Mouse (Mus musculus): ENCODE results near the gene Dnmt1. TPM values are rescaled to one million over a fixed set of nuclear protein-coding genes. Genes with fewer than 3 reads are reported as not detected.
A peak's percentile ranks its signal among the peaks of the same experiment; 100 is the strongest.

Dnmt1 gene
- polyA plus RNA-seq, 1 experiment from 2014 or later: 78.4 TPM

- no peaks in the 10 kb centered on the region for H3K36me3 ChIP-seq
- H3K4me3 ChIP-seq (replicated peaks): no peak overlapping the region
- no peaks in the 10 kb centered on the region for H3K27me3 ChIP-seq
- H3K4me2 ChIP-seq (replicated peaks): no peak overlapping the region
- WGBS: 39% methylated on average over 5 of the region's 5 CpGs
- H3K9me3 ChIP-seq (replicated peaks): no peaks in the 10 kb centered on the region
- no peak overlapping the region for H3K9ac ChIP-seq
- ATAC-seq (ENCODE audit: insufficient number of reproducible peaks, low FRiP score, low TSS enrichment, low read depth): no peak
- peaks cover 24% of the 10 kb centered on the region for H3K4me1 ChIP-seq
- no peak overlapping the region for H3K27ac ChIP-seq (replicated peaks)
Observed at GRCm38 (mm10) chr9:20993165-20993898, 33.6 kb upstream of the Dnmt1 start.

DNA sequence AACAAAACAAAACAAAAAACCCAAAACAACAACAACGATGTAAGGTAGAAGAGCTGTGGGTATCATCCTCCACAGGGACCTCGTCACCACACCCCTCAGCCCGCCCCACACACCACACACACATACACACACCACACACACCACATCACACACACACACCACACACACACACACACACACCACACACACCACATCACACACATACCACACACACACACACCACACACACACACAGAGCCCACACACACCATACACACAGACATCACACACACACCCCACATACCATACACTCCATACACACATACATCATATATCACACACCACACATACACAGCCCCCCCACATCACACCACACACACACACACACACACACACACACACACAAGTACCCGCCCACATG is 31.9 kb upstream of the Dnmt1 start:
- no peak overlapping the region for H3K4me2 ChIP-seq (replicated peaks)
- 90% methylated on average over 4 of the region's 4 CpGs for WGBS
- no peaks in the 10 kb centered on the region for H3K36me3 ChIP-seq
- ATAC-seq (ENCODE audit: insufficient number of reproducible peaks, low FRiP score, low TSS enrichment, low read depth): no peak
- no peaks in the 10 kb centered on the region for H3K27me3 ChIP-seq
- no peaks in the 10 kb centered on the region for H3K9me3 ChIP-seq (replicated peaks)
- H3K9ac ChIP-seq: no peak overlapping the region
- H3K4me3 ChIP-seq (replicated peaks): no peak overlapping the region
- peaks cover 38% of the 10 kb centered on the region for H3K4me1 ChIP-seq
- H3K27ac ChIP-seq (replicated peaks): no peak overlapping the region

- Histone ChIP-seq H3K9ac (no peak overlapping the region), H3K9me3 (replicated peaks) (no peaks in the 10 kb centered on the region), H3K4me2 (replicated peaks) (peak overlapping the region; percentile 38), H3K36me3 (no peaks in the 10 kb centered on the region), H3K4me1 (peaks cover 41% of the 10 kb centered on the region), H3K27ac (replicated peaks) (peak overlapping the region; percentile 67), H3K4me3 (replicated peaks) (0 out of 2 replicates have a peak overlapping the region, but pooled peaks have one; percentile 12), H3K27me3 (no peaks in the 10 kb centered on the region)
- 5% methylated on average over 10 of the region's 10 CpGs for WGBS
- ATAC-seq (ENCODE audit: insufficient number of reproducible peaks, low FRiP score, low TSS enrichment, low read depth): peak; percentile 56; the same call in 1 of the 2 replicates
Observed at GRCm38 (mm10) chr9:20990861-20991260, 31.2 kb upstream of the Dnmt1 start.

GRCm38 (mm10) chr9:20987953-20988352 is 28.3 kb upstream of the Dnmt1 start:
- Histone ChIP-seq H3K4me1 (peaks cover 42% of the 10 kb centered on the region), H3K4me2 (replicated peaks) (no peak overlapping the region), H3K9ac (no peak overlapping the region), H3K27me3 (no peaks in the 10 kb centered on the region), H3K27ac (replicated peaks) (peak overlapping the region; percentile 87), H3K4me3 (replicated peaks) (no peak overlapping the region), H3K9me3 (replicated peaks) (no peaks in the 10 kb centered on the region), H3K36me3 (no peaks in the 10 kb centered on the region)
- no peak for ATAC-seq (ENCODE audit: insufficient number of reproducible peaks, low FRiP score, low TSS enrichment, low read depth)
- WGBS: 22% methylated on average over 7 of the region's 7 CpGs

GRCm38 (mm10) chr9:20986952-20987686 is 27.4 kb upstream of the Dnmt1 start:
- H3K4me2 ChIP-seq (replicated peaks): 0 out of 2 replicates have a peak overlapping the region, but pooled peaks have one; percentile 8
- no peak overlapping the region for H3K4me3 ChIP-seq (replicated peaks)
- peak; percentile 84 for ATAC-seq (ENCODE audit: insufficient number of reproducible peaks, low FRiP score, low TSS enrichment, low read depth)
- 37% methylated on average over 15 of the region's 15 CpGs for WGBS
- H3K27me3 ChIP-seq: no peaks in the 10 kb centered on the region
- peak overlapping the region; percentile 87 for H3K27ac ChIP-seq (replicated peaks)
- peaks cover 49% of the 10 kb centered on the region for H3K4me1 ChIP-seq
- no peaks in the 10 kb centered on the region for H3K9me3 ChIP-seq (replicated peaks)
- H3K9ac ChIP-seq: no peak overlapping the region
- no peaks in the 10 kb centered on the region for H3K36me3 ChIP-seq

DNA sequence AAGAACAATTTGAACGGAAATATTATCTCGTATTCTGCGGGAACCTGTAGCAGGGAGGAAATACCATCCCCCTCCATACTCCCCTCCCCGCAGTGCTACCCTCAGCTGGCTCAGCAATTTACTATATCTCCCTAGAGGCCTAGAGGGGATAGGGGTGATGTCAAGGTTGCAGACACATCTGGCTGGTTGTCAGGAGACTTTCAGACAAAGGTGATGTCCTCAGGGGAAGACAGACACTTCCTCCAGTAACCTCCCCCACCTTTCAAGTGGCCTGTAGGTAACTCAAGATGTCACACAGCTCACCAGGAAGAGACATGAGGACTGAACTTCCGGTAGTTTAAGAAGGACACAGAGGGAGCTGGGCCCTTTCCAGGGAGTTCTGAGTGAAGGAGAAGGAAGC is 23.5 kb upstream of the Dnmt1 start:
- no peaks in the 10 kb centered on the region for H3K9me3 ChIP-seq (replicated peaks)
- no peak overlapping the region for H3K4me2 ChIP-seq (replicated peaks)
- H3K27me3 ChIP-seq: no peaks in the 10 kb centered on the region
- H3K4me3 ChIP-seq (replicated peaks): no peak overlapping the region
- H3K9ac ChIP-seq: no peak overlapping the region
- H3K36me3 ChIP-seq: no peaks in the 10 kb centered on the region
- H3K4me1 ChIP-seq: peaks cover 40% of the 10 kb centered on the region
- no peak for ATAC-seq (ENCODE audit: insufficient number of reproducible peaks, low FRiP score, low TSS enrichment, low read depth)
- no peak overlapping the region for H3K27ac ChIP-seq (replicated peaks)
- WGBS: 13% methylated on average over 5 of the region's 5 CpGs

- Histone ChIP-seq H3K4me3 (replicated peaks) (no peak overlapping the region), H3K9ac (no peak overlapping the region), H3K27ac (replicated peaks) (no peak overlapping the region), H3K4me2 (replicated peaks) (no peak overlapping the region), H3K9me3 (replicated peaks) (no peaks in the 10 kb centered on the region), H3K27me3 (no peaks in the 10 kb centered on the region), H3K36me3 (no peaks in the 10 kb centered on the region), H3K4me1 (peaks cover 37% of the 10 kb centered on the region)
- 70% methylated on average over 3 of the region's 3 CpGs for WGBS
- ATAC-seq (ENCODE audit: insufficient number of reproducible peaks, low FRiP score, low TSS enrichment, low read depth): no peak
Observed at GRCm38 (mm10) chr9:20982171-20982570, 22.5 kb upstream of the Dnmt1 start.

DNA sequence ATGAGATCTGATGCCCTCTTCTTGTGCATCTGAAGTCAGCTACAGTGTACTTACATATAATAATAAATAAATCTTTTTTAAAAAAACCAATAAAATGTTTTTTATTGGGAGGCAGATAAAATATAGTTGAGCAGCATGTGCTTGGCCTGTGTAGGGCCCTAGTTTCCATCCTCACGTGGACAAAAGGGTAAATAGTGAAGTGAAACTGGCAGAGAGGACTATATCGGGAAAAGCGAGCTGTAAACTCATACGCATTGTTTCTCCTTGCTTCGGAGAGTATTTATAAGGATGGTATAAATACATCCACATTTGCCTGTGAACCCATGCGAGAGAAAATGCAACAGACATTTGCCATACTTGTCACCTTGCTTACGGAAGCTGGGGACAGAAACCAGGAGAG is 20.1 kb upstream of the Dnmt1 start:
- Histone ChIP-seq H3K4me1 (peaks cover 44% of the 10 kb centered on the region), H3K4me3 (replicated peaks) (no peak overlapping the region), H3K9me3 (replicated peaks) (no peaks in the 10 kb centered on the region), H3K4me2 (replicated peaks) (no peak overlapping the region), H3K9ac (no peak overlapping the region), H3K27ac (replicated peaks) (no peak overlapping the region), H3K27me3 (no peaks in the 10 kb centered on the region), H3K36me3 (no peaks in the 10 kb centered on the region)
- ATAC-seq (ENCODE audit: insufficient number of reproducible peaks, low FRiP score, low TSS enrichment, low read depth): no peak
- WGBS: 79% methylated on average over 7 of the region's 7 CpGs

DNA sequence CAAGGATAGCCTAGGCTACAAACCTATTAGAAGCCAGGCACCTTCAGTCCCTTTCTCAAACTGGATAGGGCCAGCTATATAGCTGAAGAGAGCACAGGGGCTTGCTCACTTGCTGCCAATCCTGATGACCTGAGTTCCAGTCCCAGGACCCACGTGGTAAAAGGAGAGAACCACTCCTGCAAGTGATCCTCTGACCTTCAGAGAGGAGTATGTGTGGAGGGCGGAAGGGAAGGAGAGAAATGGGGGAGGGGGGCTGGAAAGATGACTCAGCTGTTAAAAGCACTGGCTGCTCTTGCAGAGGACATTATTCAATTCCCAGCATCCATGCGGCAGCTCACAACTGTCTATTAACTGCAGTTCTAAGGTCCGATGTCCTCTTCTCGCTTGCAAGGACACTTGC is 19.5 kb upstream of the Dnmt1 start:
- no peak for ATAC-seq (ENCODE audit: insufficient number of reproducible peaks, low FRiP score, low TSS enrichment, low read depth)

DNA sequence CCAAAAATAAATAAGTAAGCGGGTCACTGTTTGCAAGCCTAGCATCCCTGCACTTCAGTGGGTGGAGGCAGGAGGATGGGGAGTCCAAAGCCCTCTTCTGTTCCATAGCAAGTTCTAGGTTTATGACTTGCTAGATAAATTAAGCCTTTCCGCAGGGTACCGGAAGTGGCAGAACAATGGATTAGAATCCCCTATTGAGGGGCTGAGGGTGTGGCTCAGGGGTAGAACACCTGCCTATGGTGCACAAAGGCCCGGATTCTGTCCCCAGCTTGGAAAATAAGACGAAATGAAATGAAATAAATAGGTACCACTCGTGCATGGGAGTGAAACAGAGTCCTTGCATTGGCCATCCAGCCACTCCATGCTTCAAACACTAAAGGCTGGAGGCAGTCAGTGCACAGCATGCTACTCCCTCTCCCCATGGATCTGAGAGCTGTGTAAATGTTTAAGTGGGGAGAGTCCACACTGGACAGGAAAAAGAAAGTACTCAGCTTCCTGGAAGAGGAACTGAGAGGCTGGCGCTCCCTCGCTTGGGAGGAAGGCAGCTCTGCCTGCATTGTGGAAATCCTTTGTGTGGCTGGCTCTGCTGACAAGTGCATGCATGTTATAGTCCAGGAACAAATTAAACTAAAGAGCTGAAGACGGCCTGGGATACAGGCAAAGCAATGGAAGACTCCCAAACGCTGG is 18.9 kb upstream of the Dnmt1 start:
- no peak for ATAC-seq (ENCODE audit: insufficient number of reproducible peaks, low FRiP score, low TSS enrichment, low read depth)
- no peak overlapping the region for H3K9ac ChIP-seq
- peaks cover 55% of the 10 kb centered on the region for H3K4me1 ChIP-seq
- H3K4me3 ChIP-seq (replicated peaks): no peak overlapping the region
- H3K4me2 ChIP-seq (replicated peaks): no peak overlapping the region
- H3K27me3 ChIP-seq: no peaks in the 10 kb centered on the region
- no peaks in the 10 kb centered on the region for H3K36me3 ChIP-seq
- 50% methylated on average over 10 of the region's 10 CpGs for WGBS
- no peaks in the 10 kb centered on the region for H3K9me3 ChIP-seq (replicated peaks)
- peak overlapping the region; percentile 40 for H3K27ac ChIP-seq (replicated peaks)

More for the DNA sequence above, 19.5 kb upstream of the Dnmt1 start:
- no peak overlapping the region for H3K4me3 ChIP-seq (replicated peaks)
- peak overlapping the region; percentile 40 for H3K27ac ChIP-seq (replicated peaks)
- H3K36me3 ChIP-seq: no peaks in the 10 kb centered on the region
- no peaks in the 10 kb centered on the region for H3K27me3 ChIP-seq
- WGBS: 64% methylated on average over 5 of the region's 5 CpGs
- H3K9me3 ChIP-seq (replicated peaks): no peaks in the 10 kb centered on the region
- peaks cover 50% of the 10 kb centered on the region for H3K4me1 ChIP-seq
- H3K4me2 ChIP-seq (replicated peaks): no peak overlapping the region
- no peak overlapping the region for H3K9ac ChIP-seq

DNA sequence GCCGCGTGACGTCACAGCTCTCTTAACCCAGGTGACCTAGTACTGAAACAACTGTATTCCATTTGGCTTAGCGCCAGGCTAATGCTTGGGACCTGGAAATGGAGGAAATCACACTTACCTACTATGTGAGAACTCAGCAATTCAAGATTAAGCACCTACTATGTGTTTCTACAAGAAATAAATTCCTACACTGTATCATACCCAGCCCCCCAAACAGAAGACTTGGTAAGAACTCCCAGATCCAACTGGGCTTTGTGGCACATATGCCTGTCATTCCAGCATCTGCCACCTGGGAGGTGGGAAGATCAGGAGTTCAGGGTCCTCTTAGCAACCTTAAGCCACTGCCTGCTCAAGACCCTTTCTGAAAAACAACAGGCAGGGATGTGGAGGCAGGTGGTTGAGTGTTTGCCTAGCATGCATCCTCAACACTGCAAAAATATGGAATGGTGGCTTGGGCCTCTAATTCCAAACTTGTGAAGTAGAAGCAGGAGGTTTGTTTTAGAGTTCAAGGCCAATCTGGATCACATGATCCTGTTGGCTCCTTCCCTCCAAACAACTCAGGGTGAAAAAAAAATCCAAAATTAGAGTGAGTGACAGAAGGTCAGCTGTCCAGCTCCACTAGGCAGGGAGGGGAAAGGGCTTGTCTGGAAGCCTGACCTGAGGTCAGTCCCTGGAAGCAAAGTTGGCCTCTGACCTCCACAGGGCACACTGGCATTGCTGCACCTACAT is 17.4 kb upstream of the Dnmt1 start:
- Histone ChIP-seq H3K9ac (0 out of 2 replicates have a peak overlapping the region, but pooled peaks have one; percentile 94), H3K4me2 (replicated peaks) (peak overlapping the region; percentile 85), H3K9me3 (replicated peaks) (no peaks in the 10 kb centered on the region), H3K36me3 (no peaks in the 10 kb centered on the region), H3K27ac (replicated peaks) (peak overlapping the region; percentile 99), H3K4me3 (replicated peaks) (peak overlapping the region; percentile 97), H3K4me1 (peaks cover 57% of the 10 kb centered on the region), H3K27me3 (no peaks in the 10 kb centered on the region)
- no peak for ATAC-seq (ENCODE audit: insufficient number of reproducible peaks, low FRiP score, low TSS enrichment, low read depth)
- under 1% methylated on average over 4 of the region's 4 CpGs for WGBS
